Mouse (Mus musculus): ENCODE measurements around the gene Krtap10-4.
"Not testable (repeated sequence)": the region's sequence is repeated elsewhere in the genome, so short reads cannot be mapped to it uniquely, and the experiment has no call there.

The Krtap10-4 gene

GRCm38 (mm10) chr10:77826951-77827350 lies at the start of gene Krtap10-4:
TSS of gene Krtap10-4 (minus strand) at chr10:77827095.
- no peak for DNase-seq (ENCODE audit: low read depth, low spot score)

DNA sequence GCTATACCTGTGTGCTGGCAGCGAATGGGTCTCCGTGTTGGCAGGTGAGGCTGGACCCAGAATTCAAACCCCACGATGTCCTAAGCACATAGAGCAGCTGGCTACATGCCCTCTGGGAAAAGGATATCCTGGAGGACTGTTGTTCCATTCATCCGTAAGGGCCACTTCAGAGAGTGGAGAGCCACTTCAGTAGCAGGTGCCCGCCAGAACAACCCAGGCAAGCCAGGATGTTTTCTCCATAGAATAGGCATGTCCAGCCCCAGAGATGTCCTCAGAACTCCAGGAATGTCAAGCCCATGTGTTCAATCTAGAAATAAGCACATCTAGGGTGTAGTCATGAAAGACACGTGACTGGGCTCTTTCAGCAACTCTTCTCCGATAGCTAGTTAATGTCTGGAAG lies 42.8 kb upstream of the Krtap10-4 start:
- DNase-seq (ENCODE audit: low read depth, low spot score) = no peak

- DNase-seq (ENCODE audit: low read depth, low spot score) = no peak
These were observed 40.7 kb upstream of the Krtap10-4 start for GRCm38 (mm10) chr10:77867546-77867945.

- no peak for DNase-seq (ENCODE audit: low read depth, low spot score)
These were observed 37.9 kb upstream of the Krtap10-4 start for GRCm38 (mm10) chr10:77864762-77865143.

DNA sequence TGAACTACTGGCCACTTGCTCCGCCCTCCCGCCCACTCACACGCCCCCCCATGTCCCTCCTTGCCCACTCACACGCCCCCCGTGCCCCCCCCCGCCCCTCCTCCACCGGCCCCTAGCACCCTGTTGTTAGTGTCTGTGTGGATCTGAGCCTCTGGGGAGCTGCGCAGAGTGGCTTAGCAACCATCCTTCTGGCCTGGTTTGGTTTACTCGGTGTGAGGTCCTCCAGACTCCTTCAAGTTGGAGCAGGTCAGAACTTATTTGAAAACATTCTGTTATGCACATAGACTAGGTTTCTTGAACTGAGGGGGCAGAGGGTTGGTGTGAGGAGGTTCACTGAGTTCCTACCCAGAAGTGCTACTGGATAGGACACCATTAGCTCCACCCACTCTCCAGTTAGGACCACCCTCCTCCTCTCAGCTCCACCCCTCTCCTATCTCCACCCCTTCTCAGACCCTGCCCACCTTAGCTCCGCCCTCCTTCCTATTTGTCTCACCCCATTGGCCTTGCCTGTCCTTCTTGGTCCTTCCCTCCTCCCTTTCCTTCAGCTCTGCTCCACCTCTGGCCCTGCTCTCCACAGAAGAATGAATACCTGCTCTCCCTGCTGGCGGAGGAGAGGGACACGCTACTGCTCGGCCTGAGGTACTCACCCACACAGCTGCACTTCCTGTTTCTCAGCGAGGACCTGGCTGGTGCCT lies 37.3 kb upstream of the Krtap10-4 start:
- DNase-seq (ENCODE audit: low read depth, low spot score) = no peak

GRCm38 (mm10) chr10:77861675-77862074 lies 34.8 kb upstream of the Krtap10-4 start, which contains the start of gene Gm3285:
TSS of gene Gm3285 (plus strand) at chr10:77861975.
- no peak for DNase-seq (ENCODE audit: low read depth, low spot score)

DNA sequence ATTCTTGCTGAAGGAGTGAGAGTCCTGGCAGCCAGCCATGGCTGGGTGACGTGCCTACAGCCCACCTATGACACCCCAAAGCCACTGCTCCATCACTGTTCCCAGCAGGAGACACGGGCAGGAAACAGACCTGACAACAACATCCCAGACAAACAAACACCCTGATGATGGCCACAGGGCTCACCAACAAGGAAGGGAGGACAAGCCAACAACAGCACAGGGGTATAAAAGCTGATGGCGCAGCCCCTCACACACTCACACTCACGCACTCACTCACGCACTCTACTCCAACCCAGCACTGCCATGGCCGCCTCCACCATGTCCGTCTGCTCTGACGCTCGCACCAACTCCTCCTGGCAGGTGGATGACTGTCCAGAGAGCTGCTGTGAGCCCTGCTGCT lies 25.7 kb upstream of the Krtap10-4 start, which contains the start of gene Gm10318:
Gene Gm10318, plus strand, starts transcription at position 301 of the 400 bp plus-strand sequence.
- no peak for DNase-seq (ENCODE audit: low read depth, low spot score)

DNA sequence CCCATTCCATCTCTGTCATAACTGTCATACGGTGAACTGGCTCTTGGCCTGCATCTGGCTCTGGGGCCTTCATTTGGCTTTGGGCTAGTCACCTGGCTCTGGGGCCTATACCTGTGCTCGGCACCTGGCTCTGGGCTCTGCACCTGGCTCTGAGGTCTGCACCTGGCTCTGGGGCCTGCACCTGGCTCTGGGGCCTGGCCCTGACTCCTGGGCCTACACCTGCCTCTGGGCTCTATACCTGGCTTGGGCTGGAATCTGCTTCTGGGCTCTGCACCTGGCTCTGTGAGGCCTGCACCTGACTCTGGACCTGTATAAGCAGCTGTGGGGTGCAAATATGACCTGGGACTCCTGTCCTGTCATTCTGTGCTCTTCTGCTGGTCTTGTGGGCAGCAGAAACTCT lies 20.6 kb upstream of the Krtap10-4 start:
- DNase-seq (ENCODE audit: low read depth, low spot score) = no peak

- DNase-seq (ENCODE audit: low read depth, low spot score) = no peak
These were observed 20.1 kb upstream of the Krtap10-4 start for GRCm38 (mm10) chr10:77846961-77847360.

DNA sequence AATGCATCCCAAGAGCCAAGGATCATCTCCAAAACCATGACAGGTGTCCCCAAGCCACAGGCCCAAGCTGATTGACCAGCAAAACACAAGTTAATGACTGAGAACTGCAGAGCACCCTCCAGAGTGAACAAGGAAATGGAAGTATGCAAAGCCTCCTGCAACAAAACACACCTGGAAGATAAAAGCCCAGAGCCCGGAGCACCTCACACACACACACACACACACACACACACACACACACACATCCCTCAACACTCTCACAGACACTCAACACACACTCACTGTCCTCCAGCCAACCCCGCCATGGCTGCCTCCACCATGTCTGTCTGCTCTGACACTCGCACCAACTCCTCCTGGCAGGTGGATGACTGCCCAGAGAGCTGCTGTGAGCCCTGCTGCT lies 19.6 kb upstream of the Krtap10-4 start, which contains the start of gene Gm36176:
Gene Gm36176, plus strand, starts transcription at position 301 of the 400 bp plus-strand sequence.
- DNase-seq (ENCODE audit: low read depth, low spot score) = no peak

DNA sequence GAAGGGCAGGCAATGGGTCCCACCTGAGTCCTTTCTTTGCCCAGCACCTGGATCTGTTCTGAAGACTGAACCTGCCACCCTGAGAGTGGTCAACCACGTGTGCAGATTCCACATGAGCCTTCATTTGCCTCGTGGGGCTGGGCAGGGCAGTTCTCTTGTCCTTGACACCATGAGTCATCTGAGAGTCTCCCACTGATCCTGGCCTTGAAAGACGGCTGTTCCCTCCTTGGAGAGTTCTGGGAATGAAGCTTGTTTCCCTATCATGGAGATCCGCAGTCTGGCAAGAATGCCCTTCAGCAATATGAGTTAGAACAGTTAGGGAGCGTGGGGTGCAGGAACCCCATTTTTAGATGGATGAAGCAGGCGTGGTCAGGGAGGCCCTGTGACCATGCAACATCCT lies 12.1 kb upstream of the Krtap10-4 start:
- DNase-seq (ENCODE audit: low read depth, low spot score) = no peak

- DNase-seq (ENCODE audit: low read depth, low spot score) = no peak
These were observed 8.8 kb upstream of the Krtap10-4 start, which contains the start of gene Krtap10-10 for GRCm38 (mm10) chr10:77835647-77836046. TSS of gene Krtap10-10 (plus strand) at chr10:77835947.

- DNase-seq (ENCODE audit: low read depth, low spot score) = no peak
These were observed 7.7 kb downstream of the Krtap10-4 start for GRCm38 (mm10) chr10:77819203-77819602.

- DNase-seq (ENCODE audit: low read depth, low spot score) = no peak
These were observed 8.4 kb downstream of the Krtap10-4 start for GRCm38 (mm10) chr10:77818523-77818922.

DNA sequence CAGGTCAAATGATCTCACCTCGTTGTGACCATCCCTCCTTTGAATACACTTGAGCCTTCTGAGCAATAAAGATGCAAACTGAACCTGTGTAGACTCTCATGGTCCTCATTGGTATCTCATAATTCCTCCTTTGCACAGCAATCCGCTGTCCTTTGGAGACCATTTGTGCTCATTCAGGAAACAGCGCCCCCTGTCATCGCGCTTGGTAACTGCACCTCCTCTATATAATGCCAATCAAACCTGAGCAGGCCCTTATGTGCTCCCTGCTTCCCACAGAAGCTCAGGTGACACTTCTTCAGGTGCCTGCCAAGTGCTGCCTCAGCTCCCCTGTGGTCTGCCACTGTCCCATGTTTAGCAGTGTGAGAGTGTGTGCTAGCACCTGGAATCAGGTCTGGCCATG lies 11.4 kb downstream of the Krtap10-4 start:
- DNase-seq (ENCODE audit: low read depth, low spot score) = peak; percentile 2

- no peak for DNase-seq (ENCODE audit: low read depth, low spot score)
These were observed 12.5 kb downstream of the Krtap10-4 start, which contains the start of gene Gm2696 for GRCm38 (mm10) chr10:77814382-77814781. TSS of gene Gm2696 (plus strand) at chr10:77814682.

GRCm38 (mm10) chr10:77811743-77812142 lies 15.2 kb downstream of the Krtap10-4 start, which contains the start of gene Gm9507:
TSS of gene Gm9507 (minus strand) at chr10:77811843.
- DNase-seq (ENCODE audit: low read depth, low spot score) = no peak

DNA sequence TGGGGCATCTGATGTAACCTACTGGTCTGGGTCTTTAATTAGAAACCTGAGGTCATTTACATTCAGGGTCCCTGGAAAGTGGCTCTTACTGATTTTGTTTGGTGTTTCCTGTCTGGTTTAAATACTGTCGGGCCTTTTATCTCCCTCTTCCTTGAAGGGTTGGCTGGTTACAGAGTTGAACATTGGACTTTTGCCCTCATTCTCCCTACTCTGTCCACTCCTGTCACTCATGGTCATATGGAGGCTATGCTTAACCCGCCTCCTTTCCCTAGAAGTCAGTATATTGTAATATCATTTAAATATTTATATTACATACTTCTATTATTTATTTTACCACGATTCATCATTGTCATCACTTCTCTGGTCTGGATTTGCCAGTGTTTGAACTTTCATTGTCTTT lies 22.8 kb downstream of the Krtap10-4 start:
- no peak for DNase-seq (ENCODE audit: low read depth, low spot score)

DNA sequence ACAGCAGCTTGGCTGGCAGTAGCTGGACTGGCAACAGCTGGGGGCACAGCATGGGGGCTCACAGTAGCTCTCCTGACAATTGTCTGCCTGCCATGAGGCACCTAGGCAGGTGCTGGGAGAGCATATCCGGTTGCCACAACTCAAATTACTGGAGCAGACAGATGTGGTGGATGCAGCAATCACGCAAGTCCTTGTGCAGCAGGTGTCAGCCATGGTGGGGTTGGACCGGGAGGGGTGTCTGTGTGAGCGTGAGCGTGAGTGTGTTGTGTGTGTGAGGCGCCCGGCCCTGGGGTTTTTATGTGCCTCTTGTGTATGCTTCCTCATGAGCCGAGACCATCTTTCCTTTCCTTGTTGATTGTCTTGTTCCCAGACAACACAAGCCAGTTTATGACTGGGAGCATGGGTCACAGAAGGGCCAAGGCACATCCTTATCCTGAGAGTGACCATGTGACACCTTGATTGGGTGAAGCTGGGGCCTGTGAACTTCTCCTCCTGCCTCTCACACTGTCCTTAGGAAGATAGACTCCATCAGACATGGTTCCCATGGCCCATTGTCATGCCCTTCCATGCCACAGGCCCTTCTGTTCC lies 27.9 kb downstream of the Krtap10-4 start, which contains the start of gene Gm19668:
Gene Gm19668, minus strand, starts transcription at position 213 of the 588 bp plus-strand sequence.
- no peak for DNase-seq (ENCODE audit: low read depth, low spot score)

GRCm38 (mm10) chr10:77798164-77798920 lies 28.6 kb downstream of the Krtap10-4 start:
- DNase-seq (ENCODE audit: low read depth, low spot score) = not testable (repeated sequence)

DNA sequence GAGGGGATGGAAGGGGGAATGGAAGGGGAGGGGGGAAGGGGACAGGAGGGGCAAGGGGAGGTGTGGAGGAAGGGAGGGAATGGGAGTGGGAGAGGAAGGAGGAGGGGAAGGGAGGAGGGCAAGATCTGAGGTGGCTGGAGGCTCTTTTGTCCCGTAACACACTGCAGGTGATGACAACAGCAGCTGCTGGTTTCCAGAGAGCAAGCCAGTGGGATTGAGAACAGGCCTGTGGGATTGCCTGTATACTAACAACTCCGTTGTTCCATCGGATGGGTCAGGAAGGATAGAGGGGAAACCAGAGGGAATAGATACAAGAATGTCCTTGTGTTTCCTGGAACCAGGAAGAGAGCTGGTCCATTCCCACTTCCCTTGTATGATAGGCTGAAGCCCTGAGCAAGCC lies 29.2 kb downstream of the Krtap10-4 start:
- no peak for DNase-seq (ENCODE audit: low read depth, low spot score)

- DNase-seq (ENCODE audit: low read depth, low spot score) = no peak
These were observed 31.9 kb downstream of the Krtap10-4 start, which contains the start of gene Gm9639 for GRCm38 (mm10) chr10:77794976-77795375. TSS of gene Gm9639 (minus strand) at chr10:77795076.

Measured in c-Kit-negative CD71-positive TER-119-positive erythroid progenitor cells, embryonic 14.5 days (primary cell).